In the genomic region with DNA sequence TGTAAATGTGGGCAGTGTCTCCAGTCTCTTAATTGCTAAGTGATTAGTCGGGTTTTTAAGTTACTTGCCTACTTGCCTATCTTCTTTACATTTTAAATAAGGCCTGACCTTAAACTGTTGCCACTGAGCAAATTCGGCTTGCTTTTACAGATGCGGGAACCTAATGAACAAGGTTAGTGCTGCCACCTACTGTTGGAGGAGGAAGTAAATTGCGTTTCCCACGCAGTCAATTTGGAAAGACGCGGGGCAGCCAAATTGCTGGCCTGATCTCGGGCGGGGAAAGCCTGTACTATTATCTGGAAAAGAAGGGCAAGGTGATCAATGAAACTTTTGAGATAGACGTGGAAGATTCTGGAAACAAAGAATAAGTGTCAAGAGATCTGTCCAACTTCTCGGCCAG, we compare ENCODE assay signal across 8 mouse cellular contexts.
DNase-seq lines count a peak whose midpoint lies in the region; ATAC-seq and TF ChIP-seq lines count a peak whose summit lies in the region.

No protein-coding gene starts in this region.

- no peak for ATAC-seq in hindbrain, embryonic 13.5 days (ENCODE audit: low FRiP score)

- H3K4me3 ChIP-seq in hindbrain, embryonic 10.5 days, result no peak overlapping the region
- no peak overlapping the region for H3K4me3 ChIP-seq in hindbrain, embryonic 13.5 days
- no peak overlapping the region for H3K4me3 ChIP-seq in E14TG2a.4 (replicated peaks; ENCODE audit: low read length)
- no peak overlapping the region for H3K4me3 ChIP-seq in testis, adult 2 months (ENCODE audit: control insufficient read depth, low read depth, low read length)

- H3K27ac ChIP-seq in hindbrain, embryonic 10.5 days, result no peak overlapping the region
- H3K27ac ChIP-seq in hindbrain, embryonic 13.5 days, result no peak overlapping the region
- H3K27ac ChIP-seq in testis, adult 2 months (ENCODE audit: control insufficient read depth, insufficient read depth, low read depth, low read length), result no peak overlapping the region

- no peaks in the 10 kb centered on the region for H3K36me3 ChIP-seq in hindbrain, embryonic 10.5 days
- H3K36me3 ChIP-seq in hindbrain, embryonic 13.5 days, result no peaks in the 10 kb centered on the region
- no peaks in the 10 kb centered on the region for H3K36me3 ChIP-seq in E14TG2a.4 (ENCODE audit: insufficient read depth, low read length)
- H3K36me3 ChIP-seq in testis, adult 2 months (ENCODE audit: control insufficient read depth, insufficient read depth, low read length), result no peaks in the 10 kb centered on the region

- no peak overlapping the region for H3K9ac ChIP-seq in hindbrain, embryonic 13.5 days

- DNase-seq in hindbrain, embryonic 10.5 days (ENCODE audit: low spot score), result peak; percentile 47
- peak; percentile 88 for DNase-seq in brain, embryonic 14.5 days (ENCODE audit: low read depth)
- peak; percentile 9 to 40 for DNase-seq in gastrocnemius, adult 8-10 months (ENCODE audit: low spot score in 2 of 2)
- DNase-seq in kidney, postnatal 36 days, result peak; percentile 55 to 69
- DNase-seq in lung, postnatal 10 days, result peak; percentile 80

- peaks cover 6% of the 10 kb centered on the region; the same call in 1 of the 2 replicates for H3K9me3 ChIP-seq in hindbrain, embryonic 10.5 days
- 0 out of 2 replicates have a peak, but pooled peaks cover 4% of the 10 kb centered on the region for H3K9me3 ChIP-seq in hindbrain, embryonic 13.5 days
- H3K9me3 ChIP-seq in E14TG2a.4 (ENCODE audit: low read length), result peaks cover 15% of the 10 kb centered on the region

- no peaks in the 10 kb centered on the region for H3K27me3 ChIP-seq in hindbrain, embryonic 10.5 days (ENCODE audit: insufficient read depth, poor library complexity, severe bottlenecking)
- no peaks in the 10 kb centered on the region for H3K27me3 ChIP-seq in hindbrain, embryonic 13.5 days
- no peaks in the 10 kb centered on the region; the same call in 1 of the 2 replicates for H3K27me3 ChIP-seq in E14TG2a.4 (ENCODE audit: insufficient read depth, low read length)
- no peaks in the 10 kb centered on the region for H3K27me3 ChIP-seq in testis, adult 2 months (ENCODE audit: control insufficient read depth, insufficient read depth, low read length)

- 16% methylated on average over 11 of the region's 11 CpGs for WGBS in hindbrain, embryonic 10.5 days
- WGBS in hindbrain, embryonic 13.5 days, result 12% methylated on average over 11 of the region's 11 CpGs

- no peak overlapping the region for H3K4me2 ChIP-seq in hindbrain, embryonic 13.5 days

- H3K4me1 ChIP-seq in hindbrain, embryonic 10.5 days (replicated peaks), result no peaks in the 10 kb centered on the region; the same call in 1 of the 2 replicates
- H3K4me1 ChIP-seq in hindbrain, embryonic 13.5 days (replicated peaks), result no peaks in the 10 kb centered on the region
- H3K4me1 ChIP-seq in E14TG2a.4 (replicated peaks; ENCODE audit: low read depth, low read length), result no peaks in the 10 kb centered on the region
- H3K4me1 ChIP-seq in testis, adult 2 months (ENCODE audit: control insufficient read depth, insufficient read depth, low read length), result no peaks in the 10 kb centered on the region

- peak; percentile 56 for TF ChIP-seq CTCF in E14TG2a.4 (conservative IDR thresholded peaks at IDR 0.05; ENCODE audit: low read length)
- TF ChIP-seq CTCF in brain, embryonic 14.5 days (IDR thresholded peaks at IDR 0.05; ENCODE audit: borderline replicate concordance, extremely low read depth, insufficient read depth, insufficient read length), result peak; percentile 75
- peak; percentile 11; the same call in 1 of the 2 replicates for TF ChIP-seq CTCF in testis, adult 2 months (IDR thresholded peaks at IDR 0.05; ENCODE audit: control insufficient read depth, insufficient read depth, insufficient replicate concordance, low read depth, low read length)

- no peak for TF ChIP-seq POLR2A in brain, embryonic 14.5 days (IDR thresholded peaks at IDR 0.05; ENCODE audit: borderline replicate concordance, extremely low read depth, insufficient read depth, insufficient read length, poor library complexity, severe bottlenecking)
- no peak for TF ChIP-seq POLR2A in testis, adult 2 months (IDR thresholded peaks at IDR 0.05; ENCODE audit: control insufficient read depth, low read depth, low read length)

Comparison
In these comparisons a context has a peak if more than half of its experiments do, and no peak if none do; other contexts are left out.
1. DNase-seq: peak in every context shown above with its lines; median percentile 88 in brain, embryonic 14.5 days; 80 in lung, postnatal 10 days; 62 in kidney, postnatal 36 days; 47 in hindbrain, embryonic 10.5 days; 24 in gastrocnemius, adult 8-10 months.
2. CTCF ChIP-seq: peak in every context shown above with its lines; median percentile 75 in brain, embryonic 14.5 days; 56 in E14TG2a.4; 11 in testis, adult 2 months.